Mouse (Mus musculus) limb, embryonic 13.5 days (tissue): Measurements from ENCODE around the gene Tmtc2. TPM values are rescaled to one million over a fixed set of nuclear protein-coding genes. Genes with fewer than 3 reads are reported as not detected.
A peak's percentile ranks its signal among the peaks of the same experiment; 100 is the strongest.

Source experiments
- ATAC-seq: fragments of 200-750 bp; cut with Nextera tagmentation; 2 replicates; pipeline ENCODE4 v1.8.0; 2017; ENCODE audit warnings: low read depth, moderate number of reproducible peaks, moderate TSS enrichment; ENCODE audit not compliant: low FRiP score
- H3K27ac ChIP-seq: fragments of 300-500 bp; sonication (generic); 2 replicates; pipeline ENCODE4 v1.5.1; 2015; ENCODE audit warnings: inconsistent platforms, mild to moderate bottlenecking, moderate library complexity
- H3K27me3 ChIP-seq: fragments of 300-500 bp; sonication (generic); 2 replicates; pipeline ENCODE4 v1.6.1; 2015; ENCODE audit warnings: mild to moderate bottlenecking, inconsistent platforms
- H3K36me3 ChIP-seq: fragments of 300-500 bp; sonication (generic); 2 replicates; pipeline ENCODE4 v1.6.1; 2015; ENCODE audit warnings: inconsistent platforms, mild to moderate bottlenecking, moderate library complexity
- H3K4me1 ChIP-seq: fragments of 300-500 bp; sonication (generic); 2 replicates; pipeline ENCODE4 v1.6.1; 2015; ENCODE audit warnings: inconsistent platforms
- H3K4me2 ChIP-seq: fragments of 300-500 bp; sonication (generic); replicated peaks from 2 replicates; pipeline ENCODE4 v1.6.1; 2015; ENCODE audit warnings: inconsistent platforms, mild to moderate bottlenecking, moderate library complexity
- H3K4me3 ChIP-seq: fragments of 300-500 bp; sonication (generic); 2 replicates; pipeline ENCODE4 v1.5.1; 2015; ENCODE audit warnings: moderate library complexity, mild to moderate bottlenecking, inconsistent platforms
- H3K9ac ChIP-seq: fragments of 300-500 bp; sonication (generic); 2 replicates; pipeline ENCODE4 v1.6.1; 2015; ENCODE audit warnings: mild to moderate bottlenecking, inconsistent platforms
- H3K9me3 ChIP-seq: fragments of 300-500 bp; sonication (generic); 2 replicates; pipeline ENCODE4 v1.6.1; 2016; ENCODE audit warnings: inconsistent platforms
- WGBS: fragments of 180-500 bp; shearing (Covaris S2); methylation state at CpG from one replicate; pipeline ENCODE4 v1.1.7; 2015; 5-methylcytosine and 5-hydroxymethylcytosine counted together
- polyA plus RNA-seq: library from polyadenylated mRNA; unstranded; fragments of >200 nt; fragmentation: Nextera tagmentation; extraction: Ambion mirVana; gene quantifications from 2 replicates; pipeline ENCODE4 v1.2.1, GENCODE M21; 2015

Gene Tmtc2
- polyA plus RNA-seq, 1 experiment from 2014 or later: 23.3 TPM

DNA sequence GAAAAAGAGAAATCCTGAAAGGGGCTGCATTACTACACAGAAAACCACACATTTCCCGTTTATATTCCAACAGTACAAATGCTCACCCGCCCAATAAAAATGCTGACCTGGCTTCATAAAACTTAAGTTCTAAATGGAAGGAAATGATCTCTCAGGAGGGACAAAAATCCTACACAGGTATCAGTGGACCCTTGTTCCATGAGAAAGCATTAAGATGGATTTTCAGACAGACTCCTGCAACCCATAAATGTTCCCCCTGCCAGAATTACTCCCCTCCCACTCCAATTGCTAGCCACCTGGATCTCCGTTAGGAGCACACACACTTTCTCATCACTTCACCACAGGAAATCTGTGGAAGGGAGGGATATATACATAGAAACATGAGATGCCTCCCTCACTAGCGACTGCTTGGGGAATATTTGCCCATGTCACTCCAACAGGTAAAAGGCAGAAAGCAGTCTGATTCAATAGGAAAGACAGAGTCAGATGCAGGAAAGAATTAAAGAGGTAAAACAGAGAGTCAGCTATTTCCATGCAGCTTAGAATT, 250.5 kb downstream of the Tmtc2 start:
- Histone ChIP-seq H3K27me3 (no peaks in the 10 kb centered on the region), H3K9ac (no peak overlapping the region), H3K4me2 (no peak overlapping the region), H3K36me3 (peaks cover 23% of the 10 kb centered on the region), H3K4me3 (no peak overlapping the region), H3K27ac (no peak overlapping the region), H3K9me3 (peaks cover 5% of the 10 kb centered on the region; the same call in 1 of the 2 replicates), H3K4me1 (peaks cover 16% of the 10 kb centered on the region)
- peak; percentile 87 for ATAC-seq
- 23% methylated on average over 4 of the region's 4 CpGs for WGBS

- H3K36me3 ChIP-seq: peaks cover 23% of the 10 kb centered on the region
- 56% methylated on average over 3 of the region's 3 CpGs for WGBS
- H3K4me1 ChIP-seq: peaks cover 16% of the 10 kb centered on the region
- peaks cover 5% of the 10 kb centered on the region; the same call in 1 of the 2 replicates for H3K9me3 ChIP-seq
- H3K27ac ChIP-seq: no peak overlapping the region
- no peak overlapping the region for H3K9ac ChIP-seq
- H3K4me2 ChIP-seq: no peak overlapping the region
- H3K27me3 ChIP-seq: no peaks in the 10 kb centered on the region
- no peak overlapping the region for H3K4me3 ChIP-seq
- no peak for ATAC-seq
Measured at GRCm38 (mm10) chr10:105319299-105320057, 254.8 kb downstream of the Tmtc2 start.

GRCm38 (mm10) chr10:105318869-105319268, 255.4 kb downstream of the Tmtc2 start:
- ATAC-seq: no peak
- WGBS: 35% methylated on average over 2 of the region's 2 CpGs
- Histone ChIP-seq H3K9me3 (peaks cover 5% of the 10 kb centered on the region; the same call in 1 of the 2 replicates), H3K4me3 (no peak overlapping the region), H3K9ac (no peak overlapping the region), H3K27me3 (no peaks in the 10 kb centered on the region), H3K27ac (no peak overlapping the region), H3K4me1 (peaks cover 10% of the 10 kb centered on the region), H3K36me3 (peaks cover 23% of the 10 kb centered on the region), H3K4me2 (no peak overlapping the region)

GRCm38 (mm10) chr10:105312986-105313385, 261.3 kb downstream of the Tmtc2 start:
- H3K27ac ChIP-seq: no peak overlapping the region
- no peaks in the 10 kb centered on the region for H3K27me3 ChIP-seq
- no peaks in the 10 kb centered on the region for H3K9me3 ChIP-seq
- H3K36me3 ChIP-seq: peaks cover 6% of the 10 kb centered on the region; the same call in 1 of the 2 replicates
- no peak overlapping the region for H3K4me3 ChIP-seq
- H3K4me2 ChIP-seq: no peak overlapping the region
- H3K4me1 ChIP-seq: no peaks in the 10 kb centered on the region
- H3K9ac ChIP-seq: no peak overlapping the region
- no peak for ATAC-seq
- 58% methylated on average over 5 of the region's 5 CpGs for WGBS

- peaks cover 23% of the 10 kb centered on the region for H3K36me3 ChIP-seq
- no peak overlapping the region for H3K9ac ChIP-seq
- ATAC-seq: no peak
- peaks cover 18% of the 10 kb centered on the region for H3K4me1 ChIP-seq
- no peaks in the 10 kb centered on the region for H3K27me3 ChIP-seq
- peaks cover 3% of the 10 kb centered on the region; the same call in 1 of the 2 replicates for H3K9me3 ChIP-seq
- no peak overlapping the region for H3K4me2 ChIP-seq
- WGBS: 41% methylated on average over 3 of the region's 3 CpGs
- H3K4me3 ChIP-seq: no peak overlapping the region
- H3K27ac ChIP-seq: no peak overlapping the region
Measured at GRCm38 (mm10) chr10:105297560-105297959, 276.7 kb downstream of the Tmtc2 start.

GRCm38 (mm10) chr10:105292961-105293360, 281.3 kb downstream of the Tmtc2 start:
- 80% methylated on average over 1 of the region's 1 CpGs for WGBS
- no peak overlapping the region for H3K9ac ChIP-seq
- H3K27me3 ChIP-seq: no peaks in the 10 kb centered on the region
- no peaks in the 10 kb centered on the region for H3K36me3 ChIP-seq
- H3K27ac ChIP-seq: no peak overlapping the region
- ATAC-seq: no peak
- H3K4me1 ChIP-seq: peaks cover 14% of the 10 kb centered on the region
- no peak overlapping the region for H3K4me3 ChIP-seq
- no peak overlapping the region for H3K4me2 ChIP-seq
- H3K9me3 ChIP-seq: no peaks in the 10 kb centered on the region

DNA sequence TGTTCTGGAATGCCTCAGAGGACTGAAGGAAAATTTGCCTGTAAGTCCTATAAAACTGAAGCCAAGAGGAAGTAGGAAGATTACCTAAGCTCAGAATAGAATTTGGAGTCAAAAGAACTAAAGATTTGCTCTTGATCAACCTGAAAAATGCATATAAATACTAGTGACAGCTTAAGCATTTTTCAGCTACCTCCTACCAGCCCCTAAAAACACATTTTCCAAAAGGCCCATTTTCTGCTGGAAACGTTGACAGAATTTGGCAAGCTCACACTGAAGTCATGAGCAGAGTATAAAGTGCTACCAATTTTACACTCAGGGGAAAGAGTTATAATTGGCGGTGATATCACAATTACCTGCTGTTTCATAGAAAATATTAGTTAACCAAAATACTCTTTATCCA, 285.8 kb downstream of the Tmtc2 start:
- no peak overlapping the region for H3K9ac ChIP-seq
- peaks cover 14% of the 10 kb centered on the region for H3K4me1 ChIP-seq
- H3K4me3 ChIP-seq: no peak overlapping the region
- no peak overlapping the region for H3K4me2 ChIP-seq
- H3K27ac ChIP-seq: no peak overlapping the region
- 61% methylated on average over 2 of the region's 2 CpGs for WGBS
- no peaks in the 10 kb centered on the region for H3K27me3 ChIP-seq
- ATAC-seq: no peak
- no peaks in the 10 kb centered on the region for H3K9me3 ChIP-seq
- no peaks in the 10 kb centered on the region for H3K36me3 ChIP-seq

GRCm38 (mm10) chr10:105287575-105287974, 286.7 kb downstream of the Tmtc2 start:
- no peak overlapping the region for H3K27ac ChIP-seq
- no peaks in the 10 kb centered on the region for H3K27me3 ChIP-seq
- WGBS: 83% methylated on average over 3 of the region's 3 CpGs
- H3K4me1 ChIP-seq: peaks cover 14% of the 10 kb centered on the region
- H3K9ac ChIP-seq: no peak overlapping the region
- H3K4me3 ChIP-seq: no peak overlapping the region
- no peaks in the 10 kb centered on the region for H3K9me3 ChIP-seq
- ATAC-seq: no peak
- no peaks in the 10 kb centered on the region for H3K36me3 ChIP-seq
- H3K4me2 ChIP-seq: no peak overlapping the region

DNA sequence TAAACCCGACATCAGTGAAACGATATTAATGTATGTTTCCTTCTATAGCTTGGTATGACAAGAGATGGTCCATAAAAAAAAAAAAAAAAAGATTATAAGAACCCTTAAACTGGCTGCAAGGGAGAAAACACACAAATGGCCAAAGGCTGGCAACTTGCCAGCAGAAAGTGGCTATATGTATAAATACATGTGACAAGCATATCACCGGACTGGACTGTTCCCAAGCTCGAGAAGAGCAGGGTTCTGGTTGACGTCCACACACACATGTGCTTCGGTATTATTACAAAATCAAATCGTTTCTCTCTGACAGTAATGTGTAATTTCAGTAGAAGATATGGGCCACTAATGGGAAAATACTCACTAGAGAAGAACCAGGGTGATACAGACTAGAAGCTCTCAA, 287.2 kb downstream of the Tmtc2 start:
- no peak overlapping the region for H3K4me3 ChIP-seq
- no peak for ATAC-seq
- H3K9ac ChIP-seq: no peak overlapping the region
- no peaks in the 10 kb centered on the region for H3K27me3 ChIP-seq
- 83% methylated on average over 7 of the region's 7 CpGs for WGBS
- H3K4me1 ChIP-seq: peaks cover 14% of the 10 kb centered on the region
- no peak overlapping the region for H3K4me2 ChIP-seq
- no peaks in the 10 kb centered on the region for H3K36me3 ChIP-seq
- H3K27ac ChIP-seq: no peak overlapping the region
- no peaks in the 10 kb centered on the region for H3K9me3 ChIP-seq

DNA sequence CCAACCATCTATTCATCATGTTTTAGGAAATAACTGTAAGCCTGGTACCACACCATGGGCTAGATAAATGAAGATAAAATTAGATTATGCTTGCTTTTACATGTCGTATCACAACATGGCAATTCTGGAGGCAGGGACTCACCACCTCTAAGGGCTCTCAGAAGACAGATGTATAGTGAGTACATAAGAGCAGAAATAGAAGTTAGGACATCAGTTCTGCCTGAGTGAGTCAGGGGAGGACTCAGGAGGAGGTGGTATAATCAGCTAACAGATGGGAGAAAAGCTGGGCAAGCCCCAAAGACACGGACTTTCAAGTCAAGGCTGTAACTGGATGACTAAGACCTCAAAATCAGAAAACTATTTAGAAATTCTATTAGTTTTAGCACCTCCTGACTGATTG, 288.0 kb downstream of the Tmtc2 start:
- H3K4me3 ChIP-seq: no peak overlapping the region
- H3K27me3 ChIP-seq: no peaks in the 10 kb centered on the region
- no peak overlapping the region for H3K4me2 ChIP-seq
- H3K4me1 ChIP-seq: peaks cover 14% of the 10 kb centered on the region
- 86% methylated on average over 2 of the region's 2 CpGs for WGBS
- H3K36me3 ChIP-seq: no peaks in the 10 kb centered on the region
- H3K9me3 ChIP-seq: no peaks in the 10 kb centered on the region
- ATAC-seq: no peak
- H3K9ac ChIP-seq: no peak overlapping the region
- no peak overlapping the region for H3K27ac ChIP-seq

- Histone ChIP-seq H3K4me2 (no peak overlapping the region), H3K36me3 (no peaks in the 10 kb centered on the region), H3K4me3 (no peak overlapping the region), H3K4me1 (peaks cover 15% of the 10 kb centered on the region), H3K9ac (no peak overlapping the region), H3K27ac (peak overlapping the region; percentile 52; the same call in 1 of the 2 replicates), H3K27me3 (no peaks in the 10 kb centered on the region), H3K9me3 (no peaks in the 10 kb centered on the region)
- 23% methylated on average over 6 of the region's 6 CpGs for WGBS
- ATAC-seq: peak; percentile 30; the same call in 1 of the 2 replicates
Measured at GRCm38 (mm10) chr10:105284171-105284570, 290.1 kb downstream of the Tmtc2 start.

DNA sequence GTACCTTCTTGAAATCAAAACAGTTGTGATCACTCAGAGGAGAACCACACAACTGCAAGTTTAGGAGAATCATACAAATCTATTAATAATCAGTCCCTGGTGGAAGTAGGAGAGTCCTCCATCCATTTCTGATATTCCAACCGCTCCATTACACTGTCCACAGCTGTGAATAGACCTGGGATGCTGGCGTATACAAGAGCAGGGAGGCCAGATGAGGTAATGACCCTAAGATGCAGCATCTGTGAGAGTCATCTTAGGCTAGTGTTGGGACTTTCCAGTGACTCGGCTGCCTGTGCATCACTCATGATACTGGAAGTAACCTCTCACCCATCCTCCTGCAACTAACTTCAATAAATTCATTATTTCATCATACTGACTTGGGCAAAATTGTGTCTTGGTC, 293.3 kb downstream of the Tmtc2 start:
- no peak for ATAC-seq
- Histone ChIP-seq H3K27ac (no peak overlapping the region), H3K4me1 (peaks cover 16% of the 10 kb centered on the region), H3K27me3 (no peaks in the 10 kb centered on the region), H3K9me3 (no peaks in the 10 kb centered on the region), H3K36me3 (no peaks in the 10 kb centered on the region), H3K4me3 (no peak overlapping the region), H3K9ac (no peak overlapping the region), H3K4me2 (no peak overlapping the region)
- 81% methylated on average over 3 of the region's 3 CpGs for WGBS
